8 mouse cellular contexts compared by ENCODE assay signal in the genomic region with DNA sequence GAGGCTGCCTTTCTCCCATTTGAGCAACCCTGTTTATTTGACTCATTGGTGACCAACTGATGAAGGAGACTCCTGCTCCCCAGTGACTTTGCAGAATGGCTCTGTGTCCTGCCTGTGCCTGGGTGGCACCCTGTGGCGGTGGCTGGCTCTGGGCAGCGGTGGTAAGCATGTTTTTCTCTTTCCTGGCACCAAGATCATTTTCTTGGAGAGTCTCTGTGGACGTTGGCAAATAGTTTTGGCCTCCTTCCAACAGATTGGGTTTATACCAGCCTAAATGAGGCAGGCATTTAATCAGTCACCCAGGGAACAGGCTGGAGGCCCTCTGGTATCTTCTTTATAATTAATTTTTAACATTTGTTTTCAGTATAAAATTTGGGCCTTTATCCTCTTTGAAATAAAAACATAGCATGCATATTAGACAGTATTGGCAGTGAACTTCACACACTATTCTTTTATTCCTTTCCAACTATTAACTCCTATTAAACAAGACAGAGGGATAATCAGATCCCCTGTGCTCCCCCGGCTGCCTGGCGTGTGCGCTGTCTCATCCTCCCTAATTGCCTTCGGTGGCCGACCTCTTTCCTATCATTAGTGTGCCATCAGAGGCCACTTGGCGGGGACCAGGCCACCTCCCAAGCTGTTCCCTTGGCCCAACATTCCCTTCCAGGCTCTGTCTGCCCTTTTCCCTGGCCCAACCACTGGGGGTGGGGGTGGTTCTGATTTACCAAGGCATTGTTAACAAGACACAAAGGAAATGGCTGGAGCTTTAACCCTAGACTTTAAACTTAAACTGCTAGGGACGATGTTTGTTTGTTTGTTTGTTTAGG.
DNase-seq lines count a peak whose midpoint lies in the region; ATAC-seq and TF ChIP-seq lines count a peak whose summit lies in the region.

No protein-coding gene starts in this region.

- 0 out of 2 replicates have a peak, but pooled peaks cover 9% of the 10 kb centered on the region for H3K27me3 ChIP-seq in hindbrain, postnatal 0 days (ENCODE audit: insufficient read depth, low read length)

- H3K4me2 ChIP-seq in hindbrain, postnatal 0 days (ENCODE audit: low read depth, low read length): no peak overlapping the region

- H3K9ac ChIP-seq in hindbrain, postnatal 0 days (replicated peaks; ENCODE audit: low read length): no peak overlapping the region

- WGBS in hindbrain, postnatal 0 days: 16% methylated on average over 10 of the region's 10 CpGs

- TF ChIP-seq CTCF in gastrocnemius, adult 2 months (IDR thresholded peaks at IDR 0.05): no peak
- TF ChIP-seq CTCF in hindbrain, postnatal 0 days (IDR thresholded peaks at IDR 0.05; ENCODE audit: low read depth): no peak

- H3K4me1 ChIP-seq in hindbrain, postnatal 0 days (ENCODE audit: insufficient read depth, low read length): 0 out of 2 replicates have a peak, but pooled peaks cover 4% of the 10 kb centered on the region

- intact Hi-C loops in gastrocnemius, adult 2 months (cut with DNase I): no loop called here

- H3K4me3 ChIP-seq in gastrocnemius, adult 2 months: no peak overlapping the region
- H3K4me3 ChIP-seq in hindbrain, postnatal 0 days (ENCODE audit: low read length): no peak overlapping the region

- H3K36me3 ChIP-seq in hindbrain, postnatal 0 days (ENCODE audit: insufficient read depth, low read length): no peaks in the 10 kb centered on the region

- ATAC-seq in hindbrain, postnatal 0 days: peak; percentile 93

- no peaks in the 10 kb centered on the region for H3K9me3 ChIP-seq in hindbrain, postnatal 0 days (ENCODE audit: low read length)

- peak; percentile 7 for DNase-seq in gastrocnemius, adult 18-20 months (ENCODE audit: low spot score)
- no peak for DNase-seq in gastrocnemius, adult 2 months
- DNase-seq in right cerebral cortex, postnatal 4 days: peak; percentile 16
- no peak for DNase-seq in right cerebral cortex, postnatal 36 days (ENCODE audit: low spot score in 2 of 2)
- peak; percentile 91 for DNase-seq in hindbrain, postnatal 0 days (ENCODE audit: low spot score)
- peak; percentile 57 for DNase-seq in retina, embryonic 14.5 days (ENCODE audit: low spot score)
- DNase-seq in spleen, adult 12 weeks (ENCODE audit: low spot score): no peak
- DNase-seq in liver: no peak

- no peak overlapping the region for H3K27ac ChIP-seq in gastrocnemius, adult 2 months
- no peak overlapping the region; the same call in 1 of the 2 replicates for H3K27ac ChIP-seq in hindbrain, postnatal 0 days

Comparison
In these comparisons a context has a peak if more than half of its experiments do, and no peak if none do; other contexts are left out.
1. DNase-seq: peak in gastrocnemius, adult 18-20 months (single experiment), right cerebral cortex, postnatal 4 days (single experiment), hindbrain, postnatal 0 days (single experiment) and retina, embryonic 14.5 days (single experiment); none in gastrocnemius, adult 2 months (single experiment), right cerebral cortex, postnatal 36 days (0 of 2), spleen, adult 12 weeks (single experiment) and liver (single experiment).